Comparison of ENCODE assay signal across 22 mouse cellular contexts in the genomic region with DNA sequence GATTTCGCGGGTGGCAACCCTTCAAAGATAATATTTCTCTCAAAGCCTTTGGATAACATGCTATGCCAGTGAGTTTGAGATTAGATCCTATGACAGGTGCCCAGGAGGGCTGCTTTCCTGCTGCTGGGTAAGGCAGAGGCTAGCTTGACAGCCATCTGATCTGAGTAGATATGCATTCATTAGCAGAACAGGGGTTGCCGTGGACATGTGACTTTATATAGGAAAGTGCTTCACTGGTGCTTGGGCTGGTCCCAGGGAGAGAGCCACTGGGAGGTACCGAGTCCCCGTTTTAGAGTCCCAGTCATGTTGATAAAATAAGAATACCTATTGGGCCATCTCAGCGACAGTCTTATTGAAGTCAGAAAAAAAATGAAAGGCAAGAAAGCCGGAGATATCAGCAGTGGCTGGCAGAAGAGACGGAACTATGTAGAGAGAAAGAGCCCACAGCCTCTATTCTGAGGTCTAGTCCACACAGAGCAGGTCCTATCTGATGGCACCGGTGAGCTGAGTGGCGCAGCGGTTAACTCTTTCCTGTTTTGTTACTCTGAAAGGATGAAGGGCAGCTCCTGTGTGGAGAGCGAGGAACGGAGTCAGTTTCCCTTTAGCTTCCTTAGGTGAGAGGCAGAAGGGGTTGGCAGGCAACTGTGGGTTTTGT. TPM values are rescaled to one million over a fixed set of nuclear protein-coding genes. Genes with fewer than 3 reads are reported as not detected.
DNase-seq lines count a peak whose midpoint lies in the region; ATAC-seq and TF ChIP-seq lines count a peak whose summit lies in the region.
"Had no signal": no experiment of that assay in that cellular context is flagged by ENCODE, and none has a peak within 500 bp of the region (broad histone marks: within the 10 kb centered on the region; RNA-seq: fewer than 3 reads in every experiment).

No protein-coding gene starts in this region.

- TF ChIP-seq RAD21 in CH12.LX (IDR thresholded peaks at IDR 0.05; ENCODE audit: low read depth, low read length): no peak

- no peak for TF ChIP-seq CTCF in forebrain, postnatal 0 days (IDR thresholded peaks at IDR 0.05; ENCODE audit: low read depth)
- no peak for TF ChIP-seq CTCF in CH12.LX (conservative IDR thresholded peaks at IDR 0.05 in 1 of 2, IDR thresholded peaks at IDR 0.05 in 1 of 2; ENCODE audit: low read depth in 2 of 2, low read length in 2 of 2)
- TF ChIP-seq CTCF in liver, embryonic 14.5 days (IDR thresholded peaks at IDR 0.05; ENCODE audit: low read depth): no peak
- TF ChIP-seq CTCF in kidney, adult 2 months (conservative IDR thresholded peaks at IDR 0.05; ENCODE audit: insufficient read depth, insufficient read length, low read depth, low read length): no peak

- no peak overlapping the region for H3K4me2 ChIP-seq in forebrain, postnatal 0 days (ENCODE audit: low read depth)
- H3K4me2 ChIP-seq in forebrain, embryonic 14.5 days (ENCODE audit: low read length): no peak overlapping the region
- H3K4me2 ChIP-seq in CH12.LX (ENCODE audit: insufficient read depth, low read depth, poor library complexity, severe bottlenecking): peak overlapping the region; percentile 24
- H3K4me2 ChIP-seq in liver, embryonic 14.5 days (ENCODE audit: low read depth): peak overlapping the region; percentile 59
- H3K4me2 ChIP-seq: hindbrain, embryonic 12.5 days; lung, embryonic 14.5 days; neural tube, embryonic 13.5 days had no signal

- in situ Hi-C loops in CH12.LX (cut with MboI; ENCODE audit: low pct_ligation_motif_present, low pct_unique_long_range_greater_than_20kb, low sequenced_read_pairs): loop anchor here (25.0 kb wide), 1 partner anchor 240 kb away; the partner anchor contains the start of gene Asb4

- no peaks in the 10 kb centered on the region for H3K4me1 ChIP-seq in forebrain, postnatal 0 days (ENCODE audit: insufficient read depth)
- H3K4me1 ChIP-seq in forebrain, embryonic 14.5 days (ENCODE audit: control insufficient read depth, insufficient read depth, low read length): peaks cover 7% of the 10 kb centered on the region
- peaks cover 0 to 5% of the 10 kb centered on the region in 2 experiments; a peak in 1 of 4 replicates for H3K4me1 ChIP-seq in CH12.LX (ENCODE audit: control insufficient read depth in 1 of 2, insufficient read depth in 2 of 2)
- H3K4me1 ChIP-seq in erythroblast, embryonic 14.5 days (ENCODE audit: control insufficient read depth): peaks cover 55% of the 10 kb centered on the region
- peaks cover 28 to 33% of the 10 kb centered on the region in 2 experiments for H3K4me1 ChIP-seq in liver, embryonic 14.5 days (replicated peaks; ENCODE audit: control insufficient read depth in 2 of 2, insufficient read depth in 2 of 2, low read length in 1 of 2)
- no peaks in the 10 kb centered on the region for H3K4me1 ChIP-seq in kidney, adult 2 months (ENCODE audit: control insufficient read depth, insufficient read depth, low read length)

- dilution Hi-C loops in CH12.LX (cut with MboI; ENCODE audit: extremely low pct_ligation_motif_present, extremely low pct_unique_long_range_greater_than_20kb, low sequenced_read_pairs): no loop called here

- H3K4me3 ChIP-seq in forebrain, postnatal 0 days (ENCODE audit: low read depth, low read length): no peak overlapping the region
- no peak overlapping the region for H3K4me3 ChIP-seq in forebrain, embryonic 14.5 days (ENCODE audit: low read depth, low read length)
- H3K4me3 ChIP-seq in CH12.LX (replicated peaks in 1 of 3; ENCODE audit: low read depth in 2 of 3, low read length in 2 of 3, poor library complexity in 1 of 3): no peak overlapping the region
- peak overlapping the region; percentile 51 for H3K4me3 ChIP-seq in erythroblast, embryonic 14.5 days (replicated peaks)
- peak overlapping the region; percentile 21; a peak in 2 of 4 replicates for H3K4me3 ChIP-seq in liver, embryonic 14.5 days (ENCODE audit: insufficient read depth in 1 of 2, low read depth in 2 of 2, low read length in 2 of 2)
- no peak overlapping the region for H3K4me3 ChIP-seq in kidney, adult 2 months (ENCODE audit: insufficient read depth, low read depth, low read length)
- H3K4me3 ChIP-seq: hindbrain, embryonic 12.5 days; layer of hippocampus, adult 2 months; neural tube, embryonic 13.5 days had no signal

- no peak for TF ChIP-seq POLR2A in CH12.LX (IDR thresholded peaks at IDR 0.05; ENCODE audit: low read depth, low read length)
- no peak for TF ChIP-seq POLR2A in kidney, adult 2 months (IDR thresholded peaks at IDR 0.05; ENCODE audit: low read depth, low read length)

- TF ChIP-seq EP300 in CH12.LX (IDR thresholded peaks at IDR 0.05; ENCODE audit: low read length): no peak
- TF ChIP-seq EP300 in liver, embryonic 14.5 days (IDR thresholded peaks at IDR 0.05; ENCODE audit: low read depth): no peak

- no peaks in the 10 kb centered on the region for H3K27me3 ChIP-seq in forebrain, postnatal 0 days (ENCODE audit: insufficient read depth, low read length)
- no peaks in the 10 kb centered on the region for H3K27me3 ChIP-seq in forebrain, embryonic 14.5 days (replicated peaks; ENCODE audit: control insufficient read depth, insufficient read depth, low read length)
- H3K27me3 ChIP-seq in CH12.LX (replicated peaks): no peaks in the 10 kb centered on the region
- H3K27me3 ChIP-seq in erythroblast, embryonic 14.5 days (ENCODE audit: control insufficient read depth): no peaks in the 10 kb centered on the region
- H3K27me3 ChIP-seq in liver, embryonic 14.5 days (ENCODE audit: control insufficient read depth, insufficient read depth, low read length): no peaks in the 10 kb centered on the region
- no peaks in the 10 kb centered on the region for H3K27me3 ChIP-seq in kidney, adult 2 months (replicated peaks; ENCODE audit: control insufficient read depth, insufficient read depth, low read length)
- H3K27me3 ChIP-seq: hindbrain, embryonic 12.5 days; neural tube, embryonic 13.5 days had no signal

- DNase-seq in forebrain, postnatal 0 days: no peak
- no peak for DNase-seq in forebrain, embryonic 14.5 days (ENCODE audit: low spot score)
- no peak for DNase-seq in CH12.LX (ENCODE audit: extremely low read depth)
- no peak for DNase-seq in liver, embryonic 14.5 days (ENCODE audit: low read depth in 3 of 3, low spot score in 3 of 3)
- no peak for DNase-seq in kidney, adult 2 months
- DNase-seq in spleen, postnatal 10 days (ENCODE audit: low spot score in 2 of 2): no peak
- DNase-seq in adrenal gland, postnatal 36 days: no peak
- DNase-seq: cerebellum, postnatal 14 days; gastrocnemius, postnatal 14 days; lung, postnatal 4 days; right cerebral cortex, postnatal 25 days had no signal

- H3K27ac ChIP-seq in forebrain, postnatal 0 days (ENCODE audit: low read depth, low read length): no peak overlapping the region
- no peak overlapping the region for H3K27ac ChIP-seq in forebrain, embryonic 14.5 days (ENCODE audit: low read depth, low read length)
- H3K27ac ChIP-seq in CH12.LX (ENCODE audit: insufficient read depth, low read depth): no peak overlapping the region
- H3K27ac ChIP-seq in liver, embryonic 14.5 days: peak overlapping the region; percentile 18
- no peak overlapping the region for H3K27ac ChIP-seq in kidney, adult 2 months (ENCODE audit: insufficient read depth, low read depth, low read length)
- H3K27ac ChIP-seq: hindbrain, embryonic 12.5 days; kidney, postnatal 0 days; layer of hippocampus, adult 2 months; neural tube, embryonic 13.5 days had no signal

- 0 out of 2 replicates have a peak, but pooled peaks have one; percentile 25 for ATAC-seq in forebrain, postnatal 0 days
- no peak for ATAC-seq in forebrain, embryonic 14.5 days
- peak; percentile 69 for ATAC-seq in liver, embryonic 14.5 days (ENCODE audit: insufficient read depth)
- ATAC-seq: intestine, postnatal 0 days had no signal

- no peaks in the 10 kb centered on the region for H3K36me3 ChIP-seq in forebrain, postnatal 0 days (ENCODE audit: insufficient read depth)
- H3K36me3 ChIP-seq in forebrain, embryonic 14.5 days (ENCODE audit: control insufficient read depth, insufficient read depth, low read length): 0 out of 2 replicates have a peak, but pooled peaks cover under 1% of the 10 kb centered on the region
- no peaks in the 10 kb centered on the region for H3K36me3 ChIP-seq in CH12.LX (replicated peaks in 1 of 2; ENCODE audit: control insufficient read depth in 1 of 2, insufficient read depth in 1 of 2, low read length in 1 of 2)
- H3K36me3 ChIP-seq in erythroblast, embryonic 14.5 days (ENCODE audit: control insufficient read depth): peaks cover 36% of the 10 kb centered on the region
- no peaks in the 10 kb centered on the region for H3K36me3 ChIP-seq in liver, embryonic 14.5 days (replicated peaks; ENCODE audit: control insufficient read depth, insufficient read depth, low read depth)
- H3K36me3 ChIP-seq in kidney, adult 2 months (ENCODE audit: control insufficient read depth, insufficient read depth, low read length): no peaks in the 10 kb centered on the region
- H3K36me3 ChIP-seq: hindbrain, embryonic 12.5 days; neural tube, embryonic 13.5 days had no signal

- no peak overlapping the region for H3K9ac ChIP-seq in forebrain, postnatal 0 days
- no peak overlapping the region for H3K9ac ChIP-seq in forebrain, embryonic 14.5 days (ENCODE audit: low read length)
- no peak overlapping the region for H3K9ac ChIP-seq in CH12.LX (ENCODE audit: insufficient read depth, low read depth)
- H3K9ac ChIP-seq in liver, embryonic 14.5 days (replicated peaks): peak overlapping the region; percentile 38
- H3K9ac ChIP-seq: hindbrain, embryonic 12.5 days; lung, embryonic 14.5 days; neural tube, embryonic 13.5 days had no signal

- no peaks in the 10 kb centered on the region for H3K79me2 ChIP-seq in CH12.LX (replicated peaks; ENCODE audit: control insufficient read depth, extremely low read depth, insufficient read depth, poor library complexity, severe bottlenecking)

- 80% methylated on average over 13 of the region's 13 CpGs for WGBS in forebrain, postnatal 0 days
- 87% methylated on average over 13 of the region's 13 CpGs for WGBS in forebrain, embryonic 14.5 days
- 17% methylated on average over 13 of the region's 13 CpGs for WGBS in liver, embryonic 14.5 days (ENCODE audit: insufficient replicate concordance)
- WGBS in kidney, adult 2 months: 84% methylated on average over 13 of the region's 13 CpGs

- no peaks in the 10 kb centered on the region for H3K9me3 ChIP-seq in forebrain, postnatal 0 days (ENCODE audit: low read length)
- H3K9me3 ChIP-seq in forebrain, embryonic 14.5 days (replicated peaks; ENCODE audit: control insufficient read depth, low read length): no peaks in the 10 kb centered on the region
- no peaks in the 10 kb centered on the region for H3K9me3 ChIP-seq in CH12.LX (replicated peaks; ENCODE audit: low read length)
- H3K9me3 ChIP-seq in erythroblast, embryonic 14.5 days (ENCODE audit: control insufficient read depth, low read length): no peaks in the 10 kb centered on the region
- H3K9me3 ChIP-seq in liver, embryonic 14.5 days (ENCODE audit: control insufficient read depth, low read length): no peaks in the 10 kb centered on the region
- H3K9me3 ChIP-seq: hindbrain, embryonic 12.5 days; neural tube, embryonic 13.5 days had no signal

RNA-seq across cellular contexts. Expression of gene Pon1, which starts 46.1 kb away (rescaled TPM):
- 0.14 TPM in 1 of 2 replicates, not detected in the other for total RNA-seq in forebrain, postnatal 0 days (2014; rRNA removed)
- polyA plus RNA-seq in forebrain, postnatal 0 days (2015; fragmentation: Nextera tagmentation; extraction: Ambion mirVana): 0.87 and 0.88 TPM in 2 replicates
- polyA plus RNA-seq in forebrain, embryonic 14.5 days (2014; fragmentation: Nextera tagmentation; extraction: Ambion mirVana): 0.28 and 0.37 TPM in 2 replicates
- total RNA-seq in CH12.LX (2012; rRNA removed): not detected in 2 replicates
- not detected in 2 replicates for total RNA-seq in CH12.LX (2014; rRNA removed)
- polyA plus RNA-seq in CH12.LX (2012; ENCODE audit: insufficient read length, low read depth): not detected in 2 replicates
- polyA plus RNA-seq in erythroblast, embryonic 14.5 days (2012): not detected in 2 replicates
- polyA plus RNA-seq in liver, embryonic 14.5 days (2012; rRNA removed): 1.9 and 2.0 TPM in 2 replicates
- polyA plus RNA-seq in liver, embryonic 14.5 days (2014; fragmentation: Nextera tagmentation; extraction: Ambion mirVana): 2.8 and 4.4 TPM in 2 replicates
- polyA plus RNA-seq in kidney, adult 2 months (2012; rRNA removed): 0.52 and 1.2 TPM in 2 replicates
- 1 to 10 TPM; 2.2 to 4.2 TPM for total RNA-seq in adrenal gland, postnatal 36 days (2021)
- total RNA-seq: gastrocnemius, postnatal 14 days; heart, adult 8-10 months; layer of hippocampus, adult 2 months had no signal
- polyA plus RNA-seq: heart, embryonic 16.5 days; hindbrain, embryonic 12.5 days; intestine, postnatal 0 days; limb, embryonic 11.5 days; lung, embryonic 14.5 days; neural tube, embryonic 13.5 days; testis, adult 2 months had no signal

Comparison
In these comparisons a context has a peak if more than half of its experiments do, and no peak if none do; other contexts are left out.
1. H3K4me2 ChIP-seq: peak in CH12.LX (single experiment) and liver, embryonic 14.5 days (single experiment); none in forebrain, postnatal 0 days (single experiment) and forebrain, embryonic 14.5 days (single experiment).
2. H3K4me3 ChIP-seq: peak in erythroblast, embryonic 14.5 days (single experiment) and liver, embryonic 14.5 days (2 of 2); none in forebrain, postnatal 0 days (single experiment), forebrain, embryonic 14.5 days (single experiment), CH12.LX (0 of 3) and kidney, adult 2 months (single experiment).